Mouse (Mus musculus) intestine, postnatal 0 days (tissue): Measurements from ENCODE around the gene Insl6. TPM values are rescaled to one million over a fixed set of nuclear protein-coding genes. Genes with fewer than 3 reads are reported as not detected.
A peak's percentile ranks its signal among the peaks of the same experiment; 100 is the strongest.

Source experiments
- ATAC-seq: fragments of 200-750 bp; cut with Nextera tagmentation; 2 replicates; pipeline ENCODE4 v1.8.0; 2017; ENCODE audit warnings: mild to moderate bottlenecking, moderate TSS enrichment, moderate library complexity
- H3K27ac ChIP-seq: fragments of 300-500 bp; sonication (generic); 2 replicates; pipeline ENCODE4 v1.5.1; 2014; ENCODE audit warnings: mild to moderate bottlenecking, low read depth, low read length, moderate library complexity
- H3K27me3 ChIP-seq: fragments of 300-500 bp; sonication (generic); replicated peaks from 2 replicates; pipeline ENCODE4 v1.6.1; 2014; ENCODE audit warnings: low read length, mixed read lengths; ENCODE audit not compliant: control insufficient read depth, insufficient read depth
- H3K36me3 ChIP-seq: fragments of 300-500 bp; sonication (generic); 2 replicates; pipeline ENCODE4 v1.6.1; 2014; ENCODE audit warnings: mild to moderate bottlenecking, moderate library complexity; ENCODE audit not compliant: control insufficient read depth, insufficient read depth
- H3K4me1 ChIP-seq: fragments of 300-500 bp; sonication (generic); replicated peaks from 2 replicates; pipeline ENCODE4 v1.6.1; 2014; ENCODE audit warnings: antibody characterized with exemption, low read length, mixed read lengths; ENCODE audit not compliant: control insufficient read depth, insufficient read depth
- H3K4me2 ChIP-seq: fragments of 300-500 bp; sonication (generic); replicated peaks from 2 replicates; pipeline ENCODE4 v1.6.1; 2014; ENCODE audit warnings: low read depth, mild to moderate bottlenecking, moderate library complexity
- H3K4me3 ChIP-seq: fragments of 300-500 bp; sonication (generic); 2 replicates; pipeline ENCODE4 v1.5.1; 2014; ENCODE audit warnings: low read depth, low read length
- H3K9ac ChIP-seq: fragments of 300-500 bp; sonication (generic); 2 replicates; pipeline ENCODE4 v1.6.1; 2014; ENCODE audit warnings: mild to moderate bottlenecking, low read depth, low read length
- H3K9me3 ChIP-seq: fragments of 300-500 bp; sonication (generic); 2 replicates; pipeline ENCODE4 v1.6.1; 2016; ENCODE audit warnings: mixed run types; ENCODE audit not compliant: control insufficient read depth
- CTCF ChIP-seq: sonication (generic); IDR thresholded peaks from 2 replicates; pipeline ENCODE4 v1.5.1; 2016; ENCODE audit warnings: low read depth, mild to moderate bottlenecking, control low read depth, antibody characterized with exemption, moderate library complexity
- WGBS: fragments of 180-500 bp; shearing (Covaris S2); extraction: QIAGEN DNeasy Blood & Tissue Kit; methylation state at CpG from one replicate; pipeline ENCODE4 v1.1.7; 2014; 5-methylcytosine and 5-hydroxymethylcytosine counted together
- polyA plus RNA-seq: library from polyadenylated mRNA; unstranded; fragments of >200 nt; fragmentation: Nextera tagmentation; extraction: Ambion mirVana; gene quantifications from 2 replicates; pipeline ENCODE4 v1.2.1, GENCODE M21; 2015

Gene Insl6
- polyA plus RNA-seq, 1 experiment from 2014 or later: 48.4 TPM

DNA sequence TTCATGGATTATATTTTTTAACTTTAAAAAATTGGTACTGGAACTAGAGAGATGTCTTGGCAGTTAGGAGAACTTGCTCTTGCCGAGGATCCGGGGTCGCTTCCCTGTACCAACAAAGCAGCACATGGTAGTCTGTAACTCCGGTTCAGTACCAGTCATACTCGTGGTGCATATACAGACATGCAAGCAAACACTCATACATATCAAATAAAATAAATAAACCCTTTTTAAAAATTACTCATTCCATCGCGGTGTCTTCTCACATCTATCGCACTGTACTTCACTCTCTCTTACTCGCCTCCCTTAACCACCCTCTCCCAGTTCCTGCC lies 660 bp upstream of the Insl6 start:
- WGBS: 41% methylated on average over 9 of the region's 9 CpGs
- no peak for ATAC-seq
- H3K4me3 ChIP-seq: peak overlapping the region; percentile 38; the same call in 1 of the 2 replicates

DNA sequence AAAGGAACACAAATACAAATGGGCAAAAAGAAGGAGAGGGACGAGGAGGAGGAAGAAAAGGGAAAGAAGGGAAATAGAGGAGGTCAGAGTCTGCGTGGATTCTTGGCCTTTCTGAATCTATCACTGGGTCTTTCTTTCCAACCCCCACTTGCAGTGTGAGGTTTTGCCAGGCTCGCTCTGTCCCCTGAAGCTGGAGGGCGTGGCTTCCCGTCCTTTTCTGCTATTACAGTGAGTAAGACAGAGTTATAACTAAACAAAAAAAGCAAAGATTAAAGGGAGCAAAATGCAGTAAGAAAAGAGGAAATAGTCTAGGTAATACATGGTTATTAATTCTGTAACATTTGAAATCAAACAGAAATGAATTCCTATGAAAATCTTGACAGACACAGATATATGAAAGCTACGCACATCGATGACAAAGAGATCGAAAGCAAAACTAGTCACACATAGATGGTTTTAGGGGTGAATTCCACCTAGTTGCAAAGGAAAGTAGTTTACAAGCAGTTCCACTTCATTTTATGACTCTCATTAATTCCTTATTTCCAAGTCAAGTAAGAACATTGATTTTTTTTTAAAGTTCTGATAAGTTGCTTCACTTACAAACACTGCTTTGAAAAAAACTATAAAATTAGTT lies 1.6 kb downstream of the Insl6 start:
- H3K9ac ChIP-seq: no peak overlapping the region
- 56% methylated on average over 8 of the region's 8 CpGs for WGBS
- peak overlapping the region; percentile 69 for H3K4me2 ChIP-seq

More for the DNA sequence above, 660 bp upstream of the Insl6 start:
- Histone ChIP-seq H3K9ac (no peak overlapping the region), H3K27me3 (no peaks in the 10 kb centered on the region), H3K9me3 (no peaks in the 10 kb centered on the region), H3K4me2 (peak overlapping the region; percentile 69), H3K36me3 (no peaks in the 10 kb centered on the region), H3K27ac (no peak overlapping the region), H3K4me1 (0 out of 2 replicates have a peak, but pooled peaks cover 5% of the 10 kb centered on the region)
- no peak for TF ChIP-seq CTCF

DNA sequence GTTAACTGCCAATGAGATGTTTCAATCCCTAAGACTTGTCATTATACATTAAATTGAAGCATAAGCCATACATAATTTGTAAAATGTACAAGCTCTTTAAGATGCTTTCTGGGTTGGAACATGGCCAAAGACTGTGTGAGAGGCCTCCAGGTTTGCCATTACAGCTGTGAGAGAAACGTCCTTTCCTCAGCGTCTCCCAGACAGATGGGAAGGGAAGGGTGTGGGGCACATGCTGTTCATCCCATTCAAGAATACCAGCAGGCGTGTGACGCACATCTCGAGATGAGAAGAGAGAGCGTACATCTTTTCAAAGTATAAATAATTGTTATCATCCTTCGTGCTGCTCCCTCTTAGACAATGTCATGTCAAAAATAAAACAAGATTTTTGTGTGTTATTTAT lies 12.5 kb downstream of the Insl6 start:
- WGBS: 66% methylated on average over 7 of the region's 7 CpGs
- no peak overlapping the region for H3K4me2 ChIP-seq
- H3K9ac ChIP-seq: no peak overlapping the region
- no peak overlapping the region for H3K4me3 ChIP-seq
- peaks cover 30% of the 10 kb centered on the region for H3K36me3 ChIP-seq
- no peaks in the 10 kb centered on the region for H3K9me3 ChIP-seq
- no peaks in the 10 kb centered on the region for H3K4me1 ChIP-seq
- H3K27me3 ChIP-seq: no peaks in the 10 kb centered on the region
- H3K27ac ChIP-seq: no peak overlapping the region
- no peak for ATAC-seq
- no peak for TF ChIP-seq CTCF

More for the DNA sequence above, 1.6 kb downstream of the Insl6 start:
- Histone ChIP-seq H3K9me3 (no peaks in the 10 kb centered on the region), H3K4me3 (no peak overlapping the region), H3K27me3 (no peaks in the 10 kb centered on the region), H3K4me1 (0 out of 2 replicates have a peak, but pooled peaks cover 5% of the 10 kb centered on the region), H3K27ac (no peak overlapping the region), H3K36me3 (no peaks in the 10 kb centered on the region)
- no peak for ATAC-seq
- no peak for TF ChIP-seq CTCF

DNA sequence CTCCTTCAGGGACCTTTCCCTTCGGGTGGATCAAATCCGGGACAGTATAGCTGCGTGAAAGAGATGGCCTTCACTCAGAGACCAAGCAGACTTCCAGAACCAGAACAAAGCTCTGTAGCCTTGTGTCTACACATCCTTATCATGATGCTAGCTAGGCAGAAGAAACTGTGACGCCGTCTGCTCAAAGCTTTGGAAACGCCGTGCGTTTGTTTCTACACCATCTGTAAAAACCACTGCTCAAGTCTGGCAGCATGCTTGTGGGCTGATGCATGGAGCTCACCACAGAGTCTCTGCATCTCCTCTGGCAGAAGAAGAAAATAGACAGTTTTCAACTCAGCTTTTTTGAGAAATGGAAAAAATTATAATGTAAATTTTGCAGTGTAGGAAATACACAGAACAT lies 13.4 kb downstream of the Insl6 start:
- Histone ChIP-seq H3K36me3 (peaks cover 30% of the 10 kb centered on the region), H3K4me3 (no peak overlapping the region), H3K9me3 (no peaks in the 10 kb centered on the region), H3K27me3 (no peaks in the 10 kb centered on the region), H3K27ac (no peak overlapping the region; the same call in 1 of the 2 replicates), H3K4me2 (no peak overlapping the region), H3K4me1 (no peaks in the 10 kb centered on the region), H3K9ac (no peak overlapping the region)
- WGBS: 96% methylated on average over 8 of the region's 8 CpGs
- no peak for ATAC-seq
- TF ChIP-seq CTCF: no peak

DNA sequence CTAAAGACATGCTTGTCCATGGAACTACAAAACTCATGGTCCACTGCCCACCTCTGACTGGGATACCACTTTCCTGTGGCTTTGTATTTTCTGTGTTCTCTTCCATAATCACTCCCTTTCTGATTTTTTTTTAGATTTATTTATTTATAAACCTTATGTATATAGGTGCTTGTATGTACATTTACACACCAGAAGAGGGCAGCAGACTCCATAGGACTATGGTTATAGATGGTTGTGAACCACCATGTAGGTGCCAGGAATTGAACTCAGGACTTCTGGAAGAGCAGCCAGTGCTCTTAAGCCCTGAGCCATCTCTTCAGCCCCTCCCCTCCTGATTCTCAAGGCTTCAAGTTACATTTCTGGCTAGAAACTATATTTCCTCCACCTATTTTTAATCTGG lies 16.3 kb downstream of the Insl6 start:
- Histone ChIP-seq H3K27me3 (no peaks in the 10 kb centered on the region), H3K4me1 (no peaks in the 10 kb centered on the region), H3K36me3 (peaks cover 37% of the 10 kb centered on the region), H3K4me2 (no peak overlapping the region), H3K4me3 (no peak overlapping the region), H3K27ac (no peak overlapping the region), H3K9ac (no peak overlapping the region), H3K9me3 (no peaks in the 10 kb centered on the region)
- no peak for ATAC-seq
- TF ChIP-seq CTCF: peak; percentile 40

DNA sequence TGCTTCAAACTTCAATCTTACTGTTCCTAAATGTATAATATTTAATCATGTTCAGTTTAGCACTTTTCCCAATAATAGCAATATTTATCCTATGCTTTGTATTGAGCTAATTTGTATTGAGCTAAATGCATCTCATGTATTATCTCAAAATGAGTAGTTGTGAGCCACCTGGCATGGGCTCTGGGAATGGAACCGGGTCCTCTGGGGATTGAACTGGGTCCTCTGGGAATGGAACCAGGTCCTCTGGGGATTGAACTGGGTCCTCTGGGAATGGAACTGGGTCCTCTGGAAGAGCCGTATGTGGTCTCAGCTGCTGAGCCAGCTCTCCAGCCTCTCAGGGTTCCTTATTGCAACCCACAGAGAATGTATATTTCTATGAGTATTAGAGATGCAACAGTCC lies 23.0 kb downstream of the Insl6 start:
- Histone ChIP-seq H3K9me3 (no peaks in the 10 kb centered on the region), H3K4me2 (no peak overlapping the region), H3K9ac (no peak overlapping the region), H3K27me3 (no peaks in the 10 kb centered on the region), H3K36me3 (peaks cover 53% of the 10 kb centered on the region), H3K27ac (no peak overlapping the region), H3K4me3 (no peak overlapping the region), H3K4me1 (no peaks in the 10 kb centered on the region)
- WGBS: 91% methylated on average over 2 of the region's 2 CpGs
- ATAC-seq: no peak
- TF ChIP-seq CTCF: no peak

DNA sequence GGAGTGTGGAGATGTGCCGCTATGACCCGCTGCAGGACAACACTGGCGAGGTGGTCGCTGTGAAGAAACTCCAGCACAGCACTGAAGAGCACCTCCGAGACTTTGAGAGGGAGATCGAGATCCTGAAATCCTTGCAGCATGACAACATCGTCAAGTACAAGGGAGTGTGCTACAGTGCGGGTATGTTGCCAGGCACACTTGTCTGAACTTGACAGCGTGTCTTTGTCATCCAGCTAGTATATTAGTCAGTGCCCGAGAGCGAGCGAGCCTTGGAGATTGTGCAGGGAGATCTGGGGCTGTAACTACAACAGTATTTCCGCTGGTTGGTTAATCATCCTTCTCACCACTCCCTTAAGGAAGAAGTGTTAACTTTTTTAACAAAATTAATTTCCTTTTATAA lies 24.2 kb downstream of the Insl6 start:
- no peak for TF ChIP-seq CTCF

More for the DNA sequence above, 24.2 kb downstream of the Insl6 start:
- 94% methylated on average over 13 of the region's 13 CpGs for WGBS
- no peak for ATAC-seq
- Histone ChIP-seq H3K4me1 (no peaks in the 10 kb centered on the region), H3K27ac (no peak overlapping the region), H3K36me3 (peaks cover 64% of the 10 kb centered on the region), H3K4me2 (no peak overlapping the region), H3K9ac (no peak overlapping the region), H3K9me3 (no peaks in the 10 kb centered on the region), H3K4me3 (no peak overlapping the region), H3K27me3 (no peaks in the 10 kb centered on the region)
